Mouse (Mus musculus) liver, embryonic 18 days (tissue): Measurements from ENCODE around the gene Olfr918. TPM values are rescaled to one million over a fixed set of nuclear protein-coding genes. Genes with fewer than 3 reads are reported as not detected.

Experiments used
- polyA plus RNA-seq: library from polyadenylated mRNA; depleted of rRNA; stranded (reverse); fragments of >200 nt; gene quantifications from 2 replicates; pipeline ENCODE4 v1.2.3, GENCODE M21; 2012; rRNA removed

Gene Olfr918
- not detected in 2 replicates for polyA plus RNA-seq

DNA sequence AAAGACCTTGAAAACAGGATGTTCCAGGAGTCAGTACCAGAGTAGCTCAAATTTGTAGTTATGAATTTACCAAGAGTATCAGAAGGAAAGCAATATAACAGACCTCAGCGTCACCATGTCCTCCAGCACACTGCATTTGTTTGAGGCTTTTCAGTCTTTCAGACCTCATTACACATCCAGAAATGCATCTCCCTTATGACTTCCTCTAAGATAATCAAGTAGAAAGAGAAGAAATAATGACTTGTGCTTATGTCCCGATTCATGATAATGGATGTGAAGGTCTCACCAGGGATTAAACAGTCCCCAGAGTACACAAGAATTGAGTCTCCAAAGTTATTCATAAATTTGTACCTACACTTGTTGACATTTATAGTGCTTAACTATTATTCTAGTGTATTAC is at the start of gene Olfr918:
Olfr918 (minus strand) TSS at position 101 of the 400 bp plus-strand sequence.

DNA sequence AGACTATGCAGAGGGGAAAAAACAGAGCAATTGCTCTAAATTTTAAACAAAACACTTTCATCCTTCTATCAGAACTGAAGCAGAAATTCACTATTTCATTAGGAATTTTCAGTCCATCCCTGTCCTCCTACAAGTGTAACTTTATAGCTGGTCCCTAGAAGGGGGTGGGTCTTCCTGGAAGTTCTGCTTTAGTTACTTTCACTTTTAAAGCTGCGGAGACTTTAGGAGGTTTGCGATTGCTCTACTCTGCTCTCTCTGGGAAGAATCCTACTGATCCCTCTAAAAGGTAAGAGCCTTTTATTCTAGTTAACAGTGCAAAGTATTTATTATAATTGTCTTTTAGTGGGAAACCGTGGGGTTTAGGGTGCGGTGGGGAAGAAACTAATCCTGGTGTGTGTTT is 43.7 kb upstream of the Olfr918 start, which contains the start of gene Vwa5a:
Vwa5a (plus strand) TSS at position 167 of the 400 bp plus-strand sequence.

DNA sequence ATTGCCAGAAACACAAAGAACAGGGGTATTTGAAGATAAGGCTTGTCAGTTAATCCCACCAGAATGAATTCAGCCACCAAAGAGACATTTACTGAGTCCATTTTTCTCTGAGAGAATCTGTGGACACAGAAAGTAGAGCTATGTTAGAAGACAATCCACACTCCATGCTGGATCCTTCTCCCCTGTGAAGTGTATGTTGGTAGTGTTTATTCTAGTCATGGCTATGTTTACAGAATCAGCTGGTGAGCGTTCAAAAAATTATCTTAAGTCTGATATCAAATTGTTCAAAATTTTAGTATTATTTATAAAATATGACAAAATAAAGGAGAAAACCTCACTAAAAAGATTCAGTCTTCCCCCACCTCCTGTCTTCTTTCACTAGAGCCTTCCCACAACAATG is 8.7 kb downstream of the Olfr918 start, which contains the start of gene Olfr917:
Olfr917 (minus strand) TSS at position 101 of the 400 bp plus-strand sequence.

DNA sequence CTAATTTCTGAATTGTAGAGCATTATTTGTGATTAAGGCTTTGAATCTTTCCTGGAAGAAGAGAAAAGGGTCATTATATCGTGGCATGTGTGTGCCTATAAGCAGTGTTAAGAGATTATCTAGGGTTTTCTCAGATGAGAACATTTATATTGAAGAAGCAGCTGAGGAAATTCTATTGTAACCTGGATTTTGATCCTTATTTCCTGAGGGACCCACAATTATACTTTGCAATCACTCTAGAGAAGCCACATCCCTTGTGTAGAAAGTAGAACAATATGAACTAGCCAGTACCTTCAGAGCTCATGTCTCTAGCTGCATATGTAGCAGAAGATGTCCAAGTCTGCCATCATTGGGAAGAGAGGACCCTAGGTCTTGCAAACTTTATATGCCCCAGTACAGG is 14.6 kb downstream of the Olfr918 start, which contains the start of gene Olfr916:
Olfr916 (minus strand) TSS at position 101 of the 400 bp plus-strand sequence.

Other genes with a start within 250 kb of the Olfr918 start
- gene Olfr901, start 245.1 kb downstream of the Olfr918 start, polyA plus RNA-seq: not detected in 2 replicates
- gene Olfr902, start 226.9 kb downstream of the Olfr918 start, polyA plus RNA-seq: not detected in 2 replicates
- gene Olfr904, start 211.5 kb downstream of the Olfr918 start, polyA plus RNA-seq: not detected in 2 replicates
- gene Olfr905, start 203.5 kb downstream of the Olfr918 start, polyA plus RNA-seq: not detected in 2 replicates
- gene Olfr906, start 187.5 kb downstream of the Olfr918 start, polyA plus RNA-seq: not detected in 2 replicates
- not detected in 2 replicates for gene Olfr907, start 178.8 kb downstream of the Olfr918 start, polyA plus RNA-seq
- gene Olfr911-ps1, start 153.0 kb downstream of the Olfr918 start, polyA plus RNA-seq: not detected in 2 replicates
- gene Olfr910, start 136.8 kb downstream of the Olfr918 start, polyA plus RNA-seq: not detected in 2 replicates
- not detected in 2 replicates for gene Olfr912, start 94.4 kb downstream of the Olfr918 start, polyA plus RNA-seq
- not detected in 2 replicates for gene Olfr913, start 81.8 kb downstream of the Olfr918 start, polyA plus RNA-seq
- gene Olfr914, start 69.5 kb downstream of the Olfr918 start, polyA plus RNA-seq: not detected in 2 replicates
- not detected in 2 replicates for gene Olfr916, start 14.7 kb downstream of the Olfr918 start, polyA plus RNA-seq
- not detected in 2 replicates for gene Olfr917, start 8.8 kb downstream of the Olfr918 start, polyA plus RNA-seq
- not detected in 2 replicates for gene Olfr919, start 29.1 kb upstream of the Olfr918 start, polyA plus RNA-seq
- 7.7 and 7.8 TPM in 2 replicates for gene Vwa5a, start 43.7 kb upstream of the Olfr918 start, polyA plus RNA-seq
- 0.08 and 0.09 TPM in 2 replicates for gene Olfr920, start 77.7 kb upstream of the Olfr918 start, polyA plus RNA-seq
- gene Olfr921, start 98.5 kb upstream of the Olfr918 start, polyA plus RNA-seq: not detected in 2 replicates
- gene Olfr922, start 140.0 kb upstream of the Olfr918 start, polyA plus RNA-seq: not detected in 2 replicates
- not detected in 2 replicates for gene Olfr923, start 151.9 kb upstream of the Olfr918 start, polyA plus RNA-seq
- not detected in 2 replicates for gene Olfr924, start 169.8 kb upstream of the Olfr918 start, polyA plus RNA-seq
- not detected in 2 replicates for gene Olfr26, start 180.5 kb upstream of the Olfr918 start, polyA plus RNA-seq
- not detected in 2 replicates for gene Olfr926, start 202.5 kb upstream of the Olfr918 start, polyA plus RNA-seq